ENCODE assay signal across 25 mouse cellular contexts in genomic region chr7:112862086-112862485, GRCm38 (mm10).
DNase-seq lines count a peak whose midpoint lies in the region; ATAC-seq and TF ChIP-seq lines count a peak whose summit lies in the region.
"Had no signal": no experiment of that assay in that cellular context is flagged by ENCODE, and none has a peak within 500 bp of the region (broad histone marks: within the 10 kb centered on the region; RNA-seq: fewer than 3 reads in every experiment).

No protein-coding gene starts in this region.

- H3K4me3 ChIP-seq in layer of hippocampus, adult 2 months: no peak overlapping the region
- H3K4me3 ChIP-seq: embryonic facial prominence, embryonic 10.5 days; forebrain, embryonic 10.5 days; heart, embryonic 15.5 days; hindbrain, embryonic 15.5 days; limb, embryonic 12.5 days; liver, embryonic 12.5 days; midbrain, embryonic 10.5 days; neural tube, embryonic 15.5 days had no signal

- TF ChIP-seq CTCF in layer of hippocampus, adult 2 months (conservative IDR thresholded peaks at IDR 0.05): no peak

- peak overlapping the region; percentile 84 for H3K27ac ChIP-seq in layer of hippocampus, adult 2 months
- H3K27ac ChIP-seq: embryonic facial prominence, embryonic 10.5 days; forebrain, embryonic 10.5 days; heart, embryonic 15.5 days; hindbrain, embryonic 15.5 days; kidney, postnatal 0 days; limb, embryonic 12.5 days; liver, embryonic 12.5 days; midbrain, embryonic 10.5 days; neural tube, embryonic 15.5 days had no signal

- peak; percentile 75 for DNase-seq in right cerebral cortex, adult 18-20 months
- DNase-seq in right cerebral cortex, postnatal 4 days: no peak
- peak; percentile 85 to 92 for DNase-seq in layer of hippocampus, adult 2 months (ENCODE audit: low spot score in 2 of 2)
- peak; percentile 79 to 83 for DNase-seq in layer of hippocampus, postnatal 36 days
- peak; percentile 55 to 61 for DNase-seq in right cerebral cortex, postnatal 36 days (ENCODE audit: low spot score in 2 of 2)
- DNase-seq in heart, postnatal 36 days: no peak
- no peak for DNase-seq in adrenal gland, adult 2 months
- DNase-seq: adrenal gland, postnatal 25 days; cerebellum, adult 9-11 months; heart, postnatal 4 days; kidney, adult 2 months; lung, adult 18-20 months; lung, postnatal 10 days; thymus, adult 2 months had no signal

- no peak for ATAC-seq in erythroid progenitor cell, adult 5-6 weeks (replicated peaks; ENCODE audit: low FRiP score, poor library complexity, severe bottlenecking)
- ATAC-seq: forebrain, embryonic 16.5 days; liver, embryonic 12.5 days had no signal

- intact Hi-C loops in heart, postnatal 36 days (cut with DNase I): no loop called here

Comparison
In these comparisons a context has a peak if more than half of its experiments do, and no peak if none do; other contexts are left out.
1. DNase-seq: peak in right cerebral cortex, adult 18-20 months (single experiment), layer of hippocampus, adult 2 months (2 of 2), layer of hippocampus, postnatal 36 days (2 of 2) and right cerebral cortex, postnatal 36 days (2 of 2); none in right cerebral cortex, postnatal 4 days (single experiment), heart, postnatal 36 days (0 of 2) and adrenal gland, adult 2 months (single experiment).